Mouse (Mus musculus): ENCODE data around the gene Epb42. TPM values are rescaled to one million over a fixed set of nuclear protein-coding genes. Genes with fewer than 3 reads are reported as not detected.
"Not testable (repeated sequence)": the region's sequence is repeated elsewhere in the genome, so short reads cannot be mapped to it uniquely, and the experiment has no call there.

Gene Epb42
- polyA plus RNA-seq, 1 experiment from 2014 or later, result 0.25 TPM

- Histone ChIP-seq H3K4me1 (peaks cover 11% of the 10 kb centered on the region), H3K27me3 (no peaks in the 10 kb centered on the region), H3K4me2 (replicated peaks) (no peak overlapping the region), H3K27ac (replicated peaks) (no peak overlapping the region), H3K9ac (replicated peaks) (no peak overlapping the region), H3K4me3 (no peak overlapping the region), H3K9me3 (no peaks in the 10 kb centered on the region), H3K36me3 (peaks cover 3% of the 10 kb centered on the region; the same call in 1 of the 2 replicates)
- ATAC-seq (replicated peaks), result no peak
- 94% methylated on average over 1 of the region's 1 CpGs for WGBS
Measured at GRCm38 (mm10) chr2:121006986-121007385, 29.9 kb downstream of the Epb42 start.

GRCm38 (mm10) chr2:121004018-121004811 is 32.7 kb downstream of the Epb42 start:
- Histone ChIP-seq H3K9ac (replicated peaks) (no peak overlapping the region), H3K4me2 (replicated peaks) (no peak overlapping the region), H3K27me3 (no peaks in the 10 kb centered on the region), H3K36me3 (no peaks in the 10 kb centered on the region), H3K9me3 (no peaks in the 10 kb centered on the region), H3K4me1 (peaks cover 6% of the 10 kb centered on the region), H3K27ac (replicated peaks) (no peak overlapping the region), H3K4me3 (no peak overlapping the region)
- no peak for ATAC-seq (replicated peaks)
- WGBS, result 86% methylated on average over 7 of the region's 7 CpGs

GRCm38 (mm10) chr2:121003586-121003985 is 33.3 kb downstream of the Epb42 start:
- no peak overlapping the region for H3K27ac ChIP-seq (replicated peaks)
- no peak overlapping the region for H3K4me3 ChIP-seq
- ATAC-seq (replicated peaks), result no peak
- H3K9ac ChIP-seq (replicated peaks), result no peak overlapping the region
- H3K27me3 ChIP-seq, result no peaks in the 10 kb centered on the region
- no peaks in the 10 kb centered on the region for H3K9me3 ChIP-seq
- no peaks in the 10 kb centered on the region for H3K4me1 ChIP-seq
- no peaks in the 10 kb centered on the region for H3K36me3 ChIP-seq
- no peak overlapping the region for H3K4me2 ChIP-seq (replicated peaks)
- WGBS, result 65% methylated on average over 2 of the region's 2 CpGs

- no peaks in the 10 kb centered on the region for H3K9me3 ChIP-seq
Measured at GRCm38 (mm10) chr2:120998863-120999262, 38.0 kb downstream of the Epb42 start.

GRCm38 (mm10) chr2:120996607-120997006 is 40.3 kb downstream of the Epb42 start:
- not testable (repeated sequence) for H3K4me3 ChIP-seq; H3K27me3 ChIP-seq; H3K4me2 ChIP-seq (replicated peaks); H3K9me3 ChIP-seq; ATAC-seq (replicated peaks); H3K9ac ChIP-seq (replicated peaks); H3K4me1 ChIP-seq; H3K27ac ChIP-seq (replicated peaks); H3K36me3 ChIP-seq
- WGBS, result 70% methylated on average over 1 of the region's 1 CpGs

More at GRCm38 (mm10) chr2:120998863-120999262, 38.0 kb downstream of the Epb42 start:
- H3K27me3 ChIP-seq, result no peaks in the 10 kb centered on the region
- no peaks in the 10 kb centered on the region; the same call in 1 of the 2 replicates for H3K36me3 ChIP-seq
- no peak overlapping the region for H3K9ac ChIP-seq (replicated peaks)
- WGBS, result 83% methylated on average over 8 of the region's 8 CpGs
- H3K27ac ChIP-seq (replicated peaks), result no peak overlapping the region
- no peak overlapping the region for H3K4me3 ChIP-seq
- no peaks in the 10 kb centered on the region for H3K4me1 ChIP-seq
- no peak for ATAC-seq (replicated peaks)
- no peak overlapping the region for H3K4me2 ChIP-seq (replicated peaks)

GRCm38 (mm10) chr2:120991196-120991595 is 45.7 kb downstream of the Epb42 start:
- no peak overlapping the region for H3K4me3 ChIP-seq
- WGBS, result 70% methylated on average over 4 of the region's 4 CpGs
- no peak for ATAC-seq (replicated peaks)
- H3K36me3 ChIP-seq, result no peaks in the 10 kb centered on the region; the same call in 1 of the 2 replicates
- H3K4me1 ChIP-seq, result no peaks in the 10 kb centered on the region
- no peaks in the 10 kb centered on the region for H3K27me3 ChIP-seq
- H3K9ac ChIP-seq (replicated peaks), result no peak overlapping the region
- no peaks in the 10 kb centered on the region for H3K9me3 ChIP-seq
- no peak overlapping the region for H3K4me2 ChIP-seq (replicated peaks)
- no peak overlapping the region for H3K27ac ChIP-seq (replicated peaks)

GRCm38 (mm10) chr2:120985241-120985640 is 51.6 kb downstream of the Epb42 start:
- no peak for ATAC-seq (replicated peaks)

GRCm38 (mm10) chr2:120983611-120984010 is 53.3 kb downstream of the Epb42 start:
- 3% methylated on average over 2 of the region's 2 CpGs for WGBS
- Histone ChIP-seq H3K9me3 (no peaks in the 10 kb centered on the region), H3K27ac (replicated peaks) (no peak overlapping the region), H3K4me1 (no peaks in the 10 kb centered on the region), H3K4me3 (no peak overlapping the region), H3K9ac (replicated peaks) (no peak overlapping the region), H3K27me3 (no peaks in the 10 kb centered on the region), H3K4me2 (replicated peaks) (no peak overlapping the region), H3K36me3 (peaks cover 6% of the 10 kb centered on the region; the same call in 1 of the 2 replicates)
- ATAC-seq (replicated peaks), result no peak

More at GRCm38 (mm10) chr2:120985241-120985640, 51.6 kb downstream of the Epb42 start:
- H3K9me3 ChIP-seq, result no peaks in the 10 kb centered on the region
- H3K27ac ChIP-seq (replicated peaks), result no peak overlapping the region
- H3K4me1 ChIP-seq, result no peaks in the 10 kb centered on the region
- H3K27me3 ChIP-seq, result no peaks in the 10 kb centered on the region
- WGBS, result 98% methylated on average over 1 of the region's 1 CpGs
- H3K9ac ChIP-seq (replicated peaks), result no peak overlapping the region
- no peak overlapping the region for H3K4me2 ChIP-seq (replicated peaks)
- H3K36me3 ChIP-seq, result peaks cover 6% of the 10 kb centered on the region; the same call in 1 of the 2 replicates
- H3K4me3 ChIP-seq, result no peak overlapping the region

- Histone ChIP-seq H3K27me3 (no peaks in the 10 kb centered on the region), H3K4me2 (replicated peaks) (no peak overlapping the region), H3K9me3 (no peaks in the 10 kb centered on the region), H3K27ac (replicated peaks) (no peak overlapping the region), H3K36me3 (peaks cover 6% of the 10 kb centered on the region; the same call in 1 of the 2 replicates), H3K4me1 (peaks cover 10% of the 10 kb centered on the region; the same call in 1 of the 2 replicates), H3K9ac (replicated peaks) (no peak overlapping the region), H3K4me3 (no peak overlapping the region)
- ATAC-seq (replicated peaks), result no peak
- 71% methylated on average over 2 of the region's 2 CpGs for WGBS
Measured at GRCm38 (mm10) chr2:120980861-120981260, 56.0 kb downstream of the Epb42 start.

GRCm38 (mm10) chr2:120979819-120980218 is 57.1 kb downstream of the Epb42 start:
- ATAC-seq (replicated peaks), result no peak
- Histone ChIP-seq H3K9me3 (no peaks in the 10 kb centered on the region), H3K4me2 (replicated peaks) (no peak overlapping the region), H3K4me3 (no peak overlapping the region), H3K9ac (replicated peaks) (no peak overlapping the region), H3K27me3 (no peaks in the 10 kb centered on the region), H3K27ac (replicated peaks) (no peak overlapping the region), H3K4me1 (peaks cover 10% of the 10 kb centered on the region; the same call in 1 of the 2 replicates), H3K36me3 (no peaks in the 10 kb centered on the region)
- WGBS, result 87% methylated on average over 1 of the region's 1 CpGs

- H3K4me2 ChIP-seq (replicated peaks), result no peak overlapping the region
- H3K36me3 ChIP-seq, result no peaks in the 10 kb centered on the region
- H3K27me3 ChIP-seq, result no peaks in the 10 kb centered on the region
- H3K4me1 ChIP-seq, result peaks cover 10% of the 10 kb centered on the region; the same call in 1 of the 2 replicates
- ATAC-seq (replicated peaks), result no peak
- H3K9ac ChIP-seq (replicated peaks), result no peak overlapping the region
- no peaks in the 10 kb centered on the region for H3K9me3 ChIP-seq
- WGBS, result 43% methylated on average over 2 of the region's 2 CpGs
- no peak overlapping the region for H3K4me3 ChIP-seq
- no peak overlapping the region for H3K27ac ChIP-seq (replicated peaks)
Measured at GRCm38 (mm10) chr2:120978693-120979037, 58.2 kb downstream of the Epb42 start.

GRCm38 (mm10) chr2:120977926-120978692 is 58.8 kb downstream of the Epb42 start:
- H3K36me3 ChIP-seq, result no peaks in the 10 kb centered on the region
- peak; percentile 23; the same call in 1 of the 2 replicates for ATAC-seq (replicated peaks)
- WGBS, result 79% methylated on average over 8 of the region's 8 CpGs
- no peaks in the 10 kb centered on the region for H3K27me3 ChIP-seq
- peak overlapping the region; percentile 88 for H3K4me3 ChIP-seq
- peak overlapping the region; percentile 91 for H3K9ac ChIP-seq (replicated peaks)
- peak overlapping the region; percentile 87 for H3K4me2 ChIP-seq (replicated peaks)
- no peaks in the 10 kb centered on the region for H3K9me3 ChIP-seq
- H3K4me1 ChIP-seq, result peaks cover 10% of the 10 kb centered on the region; the same call in 1 of the 2 replicates
- peak overlapping the region; percentile 85 for H3K27ac ChIP-seq (replicated peaks)

Data from forebrain, embryonic 15.5 days (tissue).